Mouse (Mus musculus) G1E (cell line): ENCODE results near the gene Eipr1.

Source experiments
- CTCF ChIP-seq: IDR thresholded peaks from 2 replicates; pipeline ENCODE4 v1.5.1; 2012; ENCODE audit warnings: low read depth, low read length, inconsistent platforms, mixed read lengths
- TAL1 ChIP-seq: conservative IDR thresholded peaks from 2 replicates; pipeline ENCODE4 v1.6.1; 2012; ENCODE audit warnings: low read depth, low read length, inconsistent platforms, mixed read lengths

- TF ChIP-seq CTCF (no peak), TAL1 (no peak)
Observed at GRCm38 (mm10) chr12:28750876-28751275, 727 bp upstream of the Eipr1 start.
